Mouse (Mus musculus) MEL (cell line): Measurements from ENCODE around the gene Nudt15.

Experiments
- CTCF ChIP-seq, 3 experiments: IDR thresholded peaks in 2 of 3; conservative IDR thresholded peaks in 1 of 3; 2 replicates each; pipeline ENCODE4 v1.5.1; 2011 to 2012; ENCODE audit warnings: low read length in 3 of 3, low read depth in 2 of 3, mild to moderate bottlenecking in 2 of 3, improper control_type of control experiment in 1 of 3, inconsistent platforms in 1 of 3, mixed read lengths in 1 of 3, moderate library complexity in 1 of 3; ENCODE audit not compliant: control insufficient read depth in 1 of 3, insufficient read depth in 1 of 3, poor library complexity in 1 of 3, severe bottlenecking in 1 of 3
- ETS1 ChIP-seq: IDR thresholded peaks from 2 replicates; pipeline ENCODE4 v1.6.1; 2012; ENCODE audit warnings: low read depth, mild to moderate bottlenecking, inconsistent platforms, low read length, improper control_type of control experiment, moderate library complexity
- TBP ChIP-seq: IDR thresholded peaks from 2 replicates; pipeline ENCODE4 v1.8.0; 2011; ENCODE audit warnings: low read depth, low read length, improper control_type of control experiment

DNA sequence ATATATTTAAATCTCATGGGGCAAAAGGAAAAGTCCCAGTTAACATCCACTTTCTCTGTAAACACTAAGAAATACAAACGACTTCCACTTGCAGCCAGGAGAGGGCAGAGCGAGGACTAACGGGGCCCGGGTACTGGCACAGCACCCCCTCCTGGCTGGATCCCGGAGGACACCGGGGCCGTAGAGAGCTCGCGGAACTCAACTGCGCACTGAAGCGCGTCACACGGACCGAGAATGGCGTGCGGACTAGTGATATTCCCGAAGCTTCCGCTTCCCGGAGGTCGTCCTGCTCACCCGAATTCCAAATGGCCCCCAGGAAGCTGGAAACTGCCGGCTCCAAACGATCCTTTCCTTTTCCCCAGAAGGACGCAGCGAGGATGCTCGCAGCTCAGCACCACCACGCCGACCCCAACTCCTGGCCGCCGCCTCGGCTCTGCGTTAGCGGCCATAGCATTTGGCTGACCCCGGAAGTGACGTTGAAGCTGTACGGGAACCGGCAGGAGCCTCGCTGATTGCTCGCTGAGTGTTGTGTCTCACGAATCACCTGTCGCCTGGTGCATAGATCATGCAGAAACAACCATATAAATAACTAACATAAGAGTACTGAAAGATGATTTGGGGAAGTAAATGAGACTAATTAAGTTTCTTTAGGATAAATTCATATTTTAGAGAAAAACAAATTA lies 23.1 kb downstream of the Nudt15 start, which contains the start of gene Sucla2:
- TF ChIP-seq ETS1 = peak; percentile 20; the same call in 1 of the 2 replicates
- TF ChIP-seq CTCF (IDR thresholded peaks at IDR 0.05 in 2 of 3, conservative IDR thresholded peaks at IDR 0.05 in 1 of 3; ENCODE audit: control insufficient read depth in 1 of 3, insufficient read depth in 1 of 3, low read depth in 2 of 3, low read length in 3 of 3, poor library complexity in 1 of 3, severe bottlenecking in 1 of 3) = peak; percentile 71 to 99 (median 89)
- TF ChIP-seq TBP = peak; percentile 63; the same call in 1 of the 2 replicates
